Mouse (Mus musculus) layer of hippocampus, adult 8-10 months (tissue): ENCODE data around the gene Nlrp9c. TPM values are rescaled to one million over a fixed set of nuclear protein-coding genes. Genes with fewer than 3 reads are reported as not detected.
"Not testable (repeated sequence)": the region's sequence is repeated elsewhere in the genome, so short reads cannot be mapped to it uniquely, and the experiment has no call there.

ENCODE experiments used
- DNase-seq, 2 experiments: peaks; one replicate each; pipeline ENCODE4 v3.0.0; 2022; ENCODE audit warnings: low spot score in 2 of 2
- total RNA-seq, 4 experiments: library from RNA; stranded (reverse); gene quantifications; 2 replicates each; pipeline ENCODE4 v1.2.4; 2022

Gene Nlrp9c
- total RNA-seq: not detected

DNA sequence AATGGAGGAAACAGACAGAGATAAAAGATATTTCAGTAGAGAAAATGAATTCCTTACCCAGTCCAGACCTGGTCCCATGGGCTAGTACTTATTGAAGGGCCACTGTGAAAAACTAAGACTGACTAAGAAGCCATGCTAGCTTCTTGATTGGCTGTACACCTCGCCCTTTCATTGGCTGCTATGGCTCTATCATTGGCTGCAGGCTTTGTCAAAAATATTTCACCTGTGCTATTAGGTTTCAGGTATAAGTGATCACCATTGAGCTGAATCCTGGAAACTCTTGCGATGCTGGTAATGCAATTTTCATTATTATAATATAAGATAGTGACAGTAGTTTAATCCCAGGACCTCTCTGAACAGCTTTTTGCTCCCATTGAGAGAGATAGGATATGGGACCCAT is at the start of gene Nlrp9c:
Gene Nlrp9c (minus strand): TSS at position 101 of the 400 bp plus-strand sequence.
- DNase-seq: not testable (repeated sequence)

- no peak for DNase-seq
Observed at GRCm38 (mm10) chr7:26434813-26435212, 31.3 kb upstream of the Nlrp9c start, which contains the start of gene Nlrp4a. Gene Nlrp4a (plus strand): TSS chr7:26435113.

DNA sequence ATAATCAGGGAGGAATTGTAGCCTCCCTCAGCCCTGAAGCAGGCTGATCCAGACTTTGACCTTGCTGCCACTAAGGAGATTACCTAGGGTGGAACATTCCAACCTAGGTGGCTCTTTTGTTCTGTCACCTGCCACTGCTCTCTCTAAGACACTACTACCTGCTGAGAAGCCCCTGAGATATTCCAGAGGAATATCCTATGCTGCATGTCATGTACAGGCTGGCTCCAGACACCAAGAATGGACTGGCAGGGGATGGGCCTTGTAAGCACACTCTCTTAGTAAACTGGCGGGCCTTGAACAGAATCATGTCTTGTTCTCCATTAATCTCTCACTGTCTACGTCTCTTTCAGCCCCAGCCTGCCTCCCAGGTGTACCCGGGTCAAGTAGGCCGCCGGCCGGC is 11.7 kb downstream of the Nlrp9c start:
- not testable (repeated sequence) for DNase-seq

DNA sequence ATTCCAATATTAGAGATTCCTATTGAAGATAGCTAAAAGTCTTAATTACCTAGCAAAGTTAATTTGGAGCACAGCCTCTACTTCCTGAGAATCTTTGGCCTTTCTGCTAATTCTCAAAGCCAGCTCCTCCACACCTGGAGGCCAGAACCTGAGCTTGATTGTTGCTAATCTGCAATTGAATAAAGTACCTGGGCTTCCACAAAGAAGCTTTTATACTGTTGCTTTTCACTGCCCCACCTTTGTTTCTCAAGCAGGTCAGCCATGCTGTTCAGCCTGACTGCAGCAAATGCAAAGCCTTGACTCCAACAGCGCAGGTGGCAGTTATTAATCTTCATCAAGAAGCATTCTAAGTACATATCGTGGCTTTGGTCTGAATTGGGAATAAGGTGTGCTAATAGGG is 12.4 kb downstream of the Nlrp9c start:
- not testable (repeated sequence) for DNase-seq

- DNase-seq: not testable (repeated sequence)
Observed at GRCm38 (mm10) chr7:26386691-26387090, 16.8 kb downstream of the Nlrp9c start.

DNA sequence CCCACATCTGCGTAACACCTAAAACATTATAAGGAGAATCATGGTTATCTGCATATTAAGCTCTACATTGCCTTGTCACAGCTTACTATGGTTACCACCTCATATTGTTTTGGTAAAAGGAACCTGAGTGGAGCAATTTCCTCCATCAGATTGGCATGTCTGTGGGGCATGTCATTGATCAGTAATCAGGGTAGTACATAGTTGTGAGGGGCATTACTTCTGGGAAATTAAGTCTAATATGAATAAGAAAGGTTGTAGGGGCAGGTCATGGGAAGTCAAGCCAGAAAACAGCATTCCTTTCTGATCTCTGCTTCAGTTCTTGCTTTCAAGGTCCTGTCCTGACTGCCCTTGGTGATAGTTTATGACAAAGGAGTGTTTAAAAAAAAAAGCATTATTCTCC is 22.7 kb downstream of the Nlrp9c start:
- no peak for DNase-seq

DNA sequence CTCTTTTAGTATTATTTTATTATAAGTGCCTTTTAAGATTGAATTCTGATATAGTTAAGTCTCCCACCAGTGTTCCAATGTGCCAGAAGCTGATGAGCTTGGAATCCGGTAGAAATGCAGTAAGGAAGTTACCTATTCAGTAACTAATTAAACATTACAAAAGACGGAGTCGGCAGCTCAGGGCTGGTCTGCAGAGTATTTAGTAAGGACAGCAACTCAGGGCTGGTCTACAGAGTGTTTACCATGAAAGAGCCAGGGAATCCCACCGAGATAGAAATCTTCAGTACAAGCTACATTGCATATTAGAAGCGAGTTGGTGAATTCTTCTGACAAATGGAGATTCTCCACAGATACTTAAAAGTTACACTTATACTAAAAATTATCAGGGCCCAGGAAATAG is 30.3 kb downstream of the Nlrp9c start:
- DNase-seq: not testable (repeated sequence)

DNA sequence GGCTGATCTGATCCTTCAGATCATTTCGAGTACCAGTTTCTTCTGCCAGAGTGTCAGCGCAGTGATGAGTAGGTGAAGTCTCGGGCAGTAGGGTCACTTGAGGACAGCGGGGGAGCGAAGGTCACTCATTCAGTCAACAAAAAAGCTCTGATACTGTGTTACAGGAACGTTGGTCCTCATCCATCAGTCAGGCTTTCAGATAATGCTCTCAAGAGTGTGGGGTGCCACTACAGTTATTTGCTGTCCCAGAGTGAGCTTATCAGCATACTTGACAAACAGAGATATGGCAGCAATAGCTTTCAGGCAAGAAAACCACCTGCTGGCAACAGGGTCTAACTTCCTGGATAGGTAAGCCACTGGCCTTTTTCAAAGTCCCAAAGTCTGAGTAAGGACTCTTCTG is 46.8 kb downstream of the Nlrp9c start:
- DNase-seq: not testable (repeated sequence)

DNA sequence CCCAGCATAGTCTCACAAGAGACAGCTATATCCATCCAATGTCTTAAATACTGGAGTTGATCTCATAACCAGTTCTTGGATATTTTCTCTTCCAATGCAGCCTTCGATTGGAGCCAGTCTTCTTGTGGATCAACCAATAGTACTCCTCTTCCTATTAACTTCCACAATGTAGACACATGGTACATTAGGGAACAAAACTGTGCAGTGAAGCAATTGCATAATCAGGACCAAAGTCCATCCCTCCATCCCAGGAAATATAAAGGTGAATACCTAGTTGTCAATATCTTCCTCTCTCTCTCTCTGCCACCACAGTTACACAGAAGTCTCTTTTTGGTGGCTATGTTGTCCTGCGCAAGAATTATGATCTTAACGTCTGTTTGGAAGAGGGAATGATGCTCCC is 51.2 kb downstream of the Nlrp9c start:
- DNase-seq: not testable (repeated sequence)

- not testable (repeated sequence) for DNase-seq
Observed at GRCm38 (mm10) chr7:26350177-26350576, 53.3 kb downstream of the Nlrp9c start.

- DNase-seq: not testable (repeated sequence)
Observed at GRCm38 (mm10) chr7:26320361-26320760, 83.1 kb downstream of the Nlrp9c start.

DNA sequence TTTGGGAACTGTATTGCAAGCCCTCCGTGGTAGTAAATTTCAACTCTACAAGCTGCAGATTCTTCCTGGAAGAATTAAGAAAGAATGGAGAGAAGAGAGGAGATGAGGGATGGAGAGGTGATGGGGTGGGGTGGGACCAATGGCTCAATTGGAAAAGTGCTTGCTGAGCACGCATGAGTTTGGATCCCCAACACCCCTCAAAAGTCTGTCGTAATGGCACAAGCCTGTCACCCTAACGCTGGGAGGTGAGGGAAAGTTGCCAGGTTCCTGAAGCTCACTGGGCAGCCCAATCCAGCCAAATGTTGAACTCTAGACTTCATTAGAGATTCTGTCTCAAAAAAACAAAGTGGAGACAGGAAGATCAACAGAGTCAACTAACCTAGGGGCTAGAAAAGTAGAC is 87.7 kb downstream of the Nlrp9c start:
- DNase-seq: not testable (repeated sequence)

DNA sequence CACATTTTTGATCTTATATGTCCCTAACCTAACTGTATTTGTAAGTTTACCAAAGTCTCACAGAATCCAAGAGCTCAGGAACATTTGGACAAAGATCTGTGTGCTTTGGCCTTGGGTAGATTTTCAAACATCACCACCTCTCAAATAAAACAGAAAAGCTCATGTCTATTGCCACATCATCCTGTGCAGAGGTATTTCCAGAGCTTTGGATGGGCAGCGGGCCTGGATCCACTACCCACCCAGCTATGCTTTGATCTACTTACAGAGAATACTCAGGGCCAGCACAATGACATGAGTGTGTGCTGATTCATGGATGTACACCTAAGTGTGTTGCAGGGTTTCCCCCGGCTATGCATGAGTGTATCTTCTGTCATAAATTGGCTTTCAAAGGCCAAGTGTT is 88.3 kb downstream of the Nlrp9c start:
- DNase-seq: not testable (repeated sequence)

DNA sequence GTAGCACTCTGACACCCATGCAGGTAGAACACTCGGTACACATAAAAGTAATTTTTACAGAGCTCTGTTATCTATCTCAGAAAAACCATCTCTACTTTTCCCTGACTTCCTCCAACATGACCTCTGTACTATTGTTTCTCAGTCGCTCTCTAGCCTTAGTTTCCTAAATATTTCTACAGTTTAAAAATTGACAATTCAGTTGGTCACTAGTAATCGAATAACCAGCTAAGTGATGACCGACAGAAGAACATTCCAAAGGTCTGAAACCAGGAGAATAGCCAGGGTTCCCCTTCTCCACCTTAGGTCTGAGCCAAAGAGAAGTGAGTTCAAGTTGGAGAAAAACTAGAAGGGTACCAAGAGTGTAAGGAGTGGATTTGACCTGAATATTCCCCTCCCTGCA is 91.7 kb downstream of the Nlrp9c start:
- not testable (repeated sequence) for DNase-seq

DNA sequence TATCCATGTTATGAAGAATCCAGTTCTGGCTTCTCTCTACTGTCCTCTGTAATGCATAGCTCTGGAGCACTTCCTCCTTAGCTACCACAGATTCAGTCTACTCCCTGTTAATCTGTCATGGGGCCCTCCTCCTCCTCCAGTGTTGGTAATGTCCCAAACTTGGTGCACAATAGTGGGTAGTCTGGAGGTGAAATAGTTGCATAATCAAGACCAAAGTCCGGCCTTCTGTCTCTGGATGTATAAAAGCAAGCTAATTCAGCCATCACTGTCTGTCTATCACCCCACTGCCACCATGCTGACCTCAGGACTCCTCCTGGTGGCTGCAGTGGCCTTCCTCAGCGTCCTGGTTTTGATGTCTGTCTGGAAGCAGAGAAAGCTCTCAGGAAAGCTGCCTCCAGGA is 96.6 kb downstream of the Nlrp9c start, which contains the start of gene Cyp2a4:
Gene Cyp2a4 (plus strand): TSS at position 244 of the 400 bp plus-strand sequence.
- DNase-seq: not testable (repeated sequence)

DNA sequence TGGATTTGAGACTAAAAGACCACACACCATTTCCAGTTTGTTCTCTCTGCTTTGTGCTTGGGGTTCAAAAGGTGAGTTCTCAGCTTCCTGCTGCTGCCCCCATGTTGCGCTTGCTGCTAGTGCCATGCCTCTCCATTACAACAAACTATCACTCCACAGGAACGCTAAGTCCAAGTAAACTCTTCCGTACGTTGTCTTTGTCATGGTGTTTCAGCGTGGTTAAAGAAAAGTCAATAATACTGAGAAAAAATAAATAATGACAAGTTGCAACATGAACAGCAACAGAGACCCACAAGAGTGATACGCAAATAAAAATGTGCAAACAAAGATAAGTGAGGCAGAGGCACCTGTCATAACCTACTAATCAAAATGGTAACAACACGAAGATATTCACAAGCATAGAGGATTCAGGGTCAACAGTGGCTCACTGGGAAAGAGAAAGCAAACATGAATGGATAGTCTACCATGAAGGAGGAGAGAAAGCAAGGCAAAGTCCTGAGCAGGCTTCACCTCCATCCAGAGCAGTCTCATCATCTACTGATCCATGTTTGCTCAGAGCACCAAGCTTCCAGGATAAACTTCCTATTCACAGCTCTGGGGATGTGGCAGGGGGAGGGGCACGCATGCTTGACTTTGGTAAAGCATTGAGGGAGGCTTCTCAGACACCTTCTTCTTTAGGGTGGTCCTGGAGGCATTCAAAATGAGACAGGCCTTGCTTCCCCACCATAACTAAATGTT is 99.9 kb downstream of the Nlrp9c start:
- not testable (repeated sequence) for DNase-seq

Other genes starting within 250 kb of the Nlrp9c start
- gene Cyp2b9, start 230.3 kb downstream of the Nlrp9c start, total RNA-seq: not detected
- not detected for gene Vmn1r184, start 143.4 kb downstream of the Nlrp9c start, total RNA-seq
- gene Cyp2a4, start 96.5 kb downstream of the Nlrp9c start, total RNA-seq: not detected
- not detected for gene Nlrp4a, start 31.4 kb upstream of the Nlrp9c start, total RNA-seq
- not detected for gene Nlrp9a, start 131.3 kb upstream of the Nlrp9c start, total RNA-seq
- not detected for gene Vmn1r185, start 214.8 kb upstream of the Nlrp9c start, total RNA-seq